Mouse (Mus musculus) midbrain, embryonic 12.5 days (tissue): ENCODE measurements around the gene Ak8. TPM values are rescaled to one million over a fixed set of nuclear protein-coding genes. Genes with fewer than 3 reads are reported as not detected.

Experiments
- ATAC-seq: fragments of 200-750 bp; cut with Nextera tagmentation; 2 replicates; pipeline ENCODE4 v1.8.0; 2017; ENCODE audit warnings: low read depth, moderate TSS enrichment, moderate library complexity; ENCODE audit not compliant: low FRiP score
- H3K27ac ChIP-seq: fragments of 300-500 bp; sonication (generic); replicated peaks from 2 replicates; pipeline ENCODE4 v1.5.1; 2016; ENCODE audit warnings: mild to moderate bottlenecking
- H3K27me3 ChIP-seq: fragments of 300-500 bp; sonication (generic); 2 replicates; pipeline ENCODE4 v1.6.1; 2016; ENCODE audit warnings: mild to moderate bottlenecking
- H3K36me3 ChIP-seq: fragments of 300-500 bp; sonication (generic); 2 replicates; pipeline ENCODE4 v1.6.1; 2016
- H3K4me1 ChIP-seq: fragments of 300-500 bp; sonication (generic); 2 replicates; pipeline ENCODE4 v1.6.1; 2016
- H3K4me2 ChIP-seq: fragments of 300-500 bp; sonication (generic); replicated peaks from 2 replicates; pipeline ENCODE4 v1.6.1; 2016; ENCODE audit warnings: mild to moderate bottlenecking, moderate library complexity
- H3K4me3 ChIP-seq: fragments of 300-500 bp; sonication (generic); 2 replicates; pipeline ENCODE4 v1.5.1; 2016; ENCODE audit warnings: mild to moderate bottlenecking
- H3K9ac ChIP-seq: fragments of 300-500 bp; sonication (generic); replicated peaks from 2 replicates; pipeline ENCODE4 v1.6.1; 2016; ENCODE audit warnings: mild to moderate bottlenecking, moderate library complexity
- H3K9me3 ChIP-seq: fragments of 300-500 bp; sonication (generic); 2 replicates; pipeline ENCODE4 v1.6.1; 2016; ENCODE audit warnings: mild to moderate bottlenecking
- WGBS: fragments of 180-500 bp; shearing (Covaris S2); methylation state at CpG from one replicate; pipeline ENCODE4 v1.1.7; 2016; 5-methylcytosine and 5-hydroxymethylcytosine counted together
- polyA plus RNA-seq: library from polyadenylated mRNA; unstranded; fragments of >200 nt; fragmentation: Nextera tagmentation; extraction: Ambion mirVana; gene quantifications from 2 replicates; pipeline ENCODE4 v1.2.1, GENCODE M21; 2016

Gene Ak8
- polyA plus RNA-seq, 1 experiment from 2014 or later = 1.1 TPM

DNA sequence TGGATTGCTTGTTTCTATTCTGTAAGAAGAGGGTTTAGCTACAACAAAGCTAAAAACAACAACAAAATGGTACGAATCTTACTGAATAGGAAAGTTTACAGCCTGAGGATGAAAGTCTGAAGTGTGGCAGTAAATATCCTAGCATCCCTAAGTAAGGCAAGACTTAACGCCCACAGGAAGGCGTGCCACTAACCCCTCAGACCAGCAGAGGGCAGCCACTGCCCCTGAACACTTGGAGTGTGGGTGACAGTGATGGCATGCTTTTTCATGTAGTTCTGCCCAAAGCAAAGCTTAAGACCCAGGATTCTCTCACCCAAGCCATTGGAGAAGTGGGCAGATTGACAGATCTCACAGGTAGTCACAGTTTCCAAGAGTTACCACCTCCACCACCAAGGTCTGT lies 11.5 kb upstream of the Ak8 start:
- Histone ChIP-seq H3K9ac (no peak overlapping the region), H3K36me3 (peaks cover 46% of the 10 kb centered on the region), H3K27me3 (no peaks in the 10 kb centered on the region), H3K4me3 (no peak overlapping the region), H3K9me3 (no peaks in the 10 kb centered on the region), H3K27ac (no peak overlapping the region), H3K4me1 (no peaks in the 10 kb centered on the region), H3K4me2 (no peak overlapping the region)
- WGBS = 59% methylated on average over 3 of the region's 3 CpGs
- ATAC-seq = no peak

DNA sequence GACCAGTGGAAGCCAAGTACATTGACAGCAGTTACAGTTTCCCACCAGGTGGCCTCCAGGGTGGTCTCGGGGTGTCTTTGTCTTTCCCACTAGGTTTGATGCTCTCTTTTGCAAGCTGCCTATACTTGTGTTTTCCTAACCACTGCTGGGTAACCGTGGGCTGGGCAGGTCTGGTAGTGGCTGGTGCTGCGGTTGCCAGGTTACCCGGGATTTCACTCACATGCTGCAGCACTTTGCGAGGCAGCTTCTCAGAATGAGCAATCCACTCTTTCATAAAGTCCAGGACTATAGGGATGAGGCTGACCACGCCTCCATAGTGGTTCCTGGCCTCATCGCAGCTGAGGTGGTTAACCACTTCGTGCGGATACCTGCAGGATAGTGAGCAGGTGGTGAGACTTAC lies 7.3 kb upstream of the Ak8 start:
- 72% methylated on average over 9 of the region's 9 CpGs for WGBS
- no peaks in the 10 kb centered on the region for H3K4me1 ChIP-seq
- no peak overlapping the region for H3K27ac ChIP-seq
- ATAC-seq = no peak
- no peaks in the 10 kb centered on the region for H3K9me3 ChIP-seq
- no peak overlapping the region for H3K4me3 ChIP-seq
- H3K36me3 ChIP-seq = peaks cover 4% of the 10 kb centered on the region; the same call in 1 of the 2 replicates
- no peak overlapping the region for H3K4me2 ChIP-seq
- no peak overlapping the region for H3K9ac ChIP-seq
- H3K27me3 ChIP-seq = no peaks in the 10 kb centered on the region

DNA sequence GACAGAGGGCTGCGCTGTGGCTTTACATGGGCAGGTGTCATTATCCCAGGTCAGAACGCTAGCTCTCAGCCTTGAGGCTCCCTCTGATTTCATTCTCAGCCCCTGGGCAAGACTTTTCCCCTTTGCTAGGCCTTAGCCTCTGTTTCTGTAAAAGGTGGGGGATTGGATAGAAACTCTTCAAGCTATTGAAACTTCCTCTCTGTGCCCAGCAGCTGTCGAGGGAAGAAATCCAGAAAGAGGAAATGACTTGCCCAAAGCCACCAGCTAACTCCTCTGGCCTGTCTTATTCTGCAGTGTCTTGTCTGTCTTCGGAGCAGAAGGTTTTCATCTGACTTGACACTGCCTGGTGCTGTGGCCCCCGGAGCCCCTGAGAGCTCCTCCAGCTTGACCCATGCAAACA lies 1.4 kb upstream of the Ak8 start:
- peaks cover 35% of the 10 kb centered on the region for H3K27me3 ChIP-seq
- peaks cover 9% of the 10 kb centered on the region for H3K4me1 ChIP-seq
- 65% methylated on average over 5 of the region's 5 CpGs for WGBS
- ATAC-seq = no peak
- H3K36me3 ChIP-seq = no peaks in the 10 kb centered on the region
- H3K9ac ChIP-seq = no peak overlapping the region
- no peaks in the 10 kb centered on the region for H3K9me3 ChIP-seq
- H3K27ac ChIP-seq = 0 out of 2 replicates have a peak overlapping the region, but pooled peaks have one; percentile 15
- H3K4me2 ChIP-seq = peak overlapping the region; percentile 5; the same call in 1 of the 2 replicates
- no peak overlapping the region for H3K4me3 ChIP-seq

DNA sequence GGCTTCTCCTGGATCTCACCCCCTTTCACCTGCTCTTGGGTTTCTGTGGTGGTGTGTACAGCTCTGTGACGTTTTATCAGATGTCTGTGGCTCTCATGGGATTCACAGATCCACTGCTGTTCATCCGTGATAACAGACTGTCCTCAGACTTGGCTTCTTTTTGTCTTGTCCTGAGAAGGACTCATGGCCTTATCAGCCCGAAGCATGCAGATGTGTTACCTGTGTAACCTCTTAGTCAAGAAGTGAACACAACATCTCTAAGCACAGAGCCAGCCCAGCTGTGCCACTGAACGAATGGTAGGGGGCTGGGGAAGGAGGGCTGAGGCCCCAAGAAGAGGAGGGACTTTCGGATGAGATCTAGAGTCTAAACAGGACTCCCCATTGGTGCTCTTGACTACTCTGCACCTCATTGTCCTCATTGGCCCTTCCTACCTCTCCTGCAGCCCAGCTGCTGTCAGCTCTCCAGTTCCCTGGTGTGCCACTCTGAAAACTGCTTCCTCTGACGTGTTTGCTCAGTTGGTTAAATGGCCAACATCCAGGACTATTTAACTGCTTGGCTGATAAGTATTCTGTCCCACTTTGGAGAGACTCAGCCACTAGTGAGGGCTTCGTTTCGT lies 1.8 kb downstream of the Ak8 start:
- Histone ChIP-seq H3K27ac (no peak overlapping the region), H3K27me3 (peaks cover 35% of the 10 kb centered on the region), H3K36me3 (no peaks in the 10 kb centered on the region), H3K9ac (no peak overlapping the region), H3K4me1 (peaks cover 9% of the 10 kb centered on the region), H3K4me2 (no peak overlapping the region), H3K4me3 (no peak overlapping the region), H3K9me3 (no peaks in the 10 kb centered on the region)
- no peak for ATAC-seq
- whole genome bisulfite sequencing = 74% methylated on average over 8 of the region's 8 CpGs

DNA sequence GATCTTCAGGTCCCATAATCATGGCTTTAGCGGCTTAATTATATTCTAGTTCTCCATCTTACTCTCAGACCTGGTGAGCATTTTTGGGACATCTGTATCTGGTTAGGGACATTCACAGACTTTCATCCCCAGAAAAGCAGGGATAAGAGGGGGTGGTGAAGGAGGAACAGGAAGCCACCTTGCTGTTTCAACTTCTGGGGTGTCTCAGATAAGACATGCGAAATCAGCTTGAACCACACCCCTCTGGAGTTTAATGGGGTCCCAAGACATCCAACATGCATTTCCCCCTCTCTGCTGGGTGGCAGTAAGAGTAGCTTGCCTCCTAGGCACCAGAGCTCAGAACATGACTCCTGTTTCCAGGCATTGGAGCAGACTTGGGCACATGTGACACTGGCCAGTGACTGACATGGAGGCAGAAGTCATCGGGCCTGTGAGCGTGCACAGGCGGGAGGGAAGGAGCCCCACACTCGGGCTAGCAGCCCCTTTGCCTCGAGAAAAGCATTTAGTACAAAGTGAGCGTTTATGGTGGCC lies 6.2 kb downstream of the Ak8 start:
- H3K4me3 ChIP-seq = no peak overlapping the region
- H3K27me3 ChIP-seq = peaks cover 11% of the 10 kb centered on the region
- H3K36me3 ChIP-seq = no peaks in the 10 kb centered on the region
- WGBS = 79% methylated on average over 8 of the region's 8 CpGs
- no peak overlapping the region for H3K4me2 ChIP-seq
- ATAC-seq = no peak
- no peak overlapping the region for H3K9ac ChIP-seq
- peaks cover 2% of the 10 kb centered on the region for H3K4me1 ChIP-seq
- H3K27ac ChIP-seq = no peak overlapping the region
- no peaks in the 10 kb centered on the region for H3K9me3 ChIP-seq

DNA sequence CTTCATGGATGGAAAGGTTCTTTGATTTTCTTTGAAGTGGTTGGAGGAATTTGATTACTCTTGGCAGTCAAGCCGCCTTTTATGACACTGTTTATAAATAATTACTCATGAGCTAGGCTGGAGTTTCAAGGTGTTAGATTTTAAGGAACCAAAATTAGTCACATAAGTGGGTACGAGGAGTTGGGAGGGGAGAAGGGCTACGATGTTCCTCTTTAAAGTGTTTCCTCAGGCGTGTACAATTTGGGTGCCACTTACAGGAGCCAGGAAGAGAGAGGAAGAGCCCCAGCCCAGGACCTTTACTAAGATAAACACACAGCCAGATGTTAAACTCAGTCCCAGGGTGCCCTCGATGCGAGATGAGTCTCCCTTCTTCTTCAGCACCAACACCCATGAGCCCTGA lies 6.8 kb downstream of the Ak8 start:
- WGBS = 72% methylated on average over 6 of the region's 6 CpGs
- Histone ChIP-seq H3K4me2 (no peak overlapping the region), H3K36me3 (no peaks in the 10 kb centered on the region), H3K9me3 (no peaks in the 10 kb centered on the region), H3K27ac (no peak overlapping the region), H3K9ac (no peak overlapping the region), H3K4me3 (no peak overlapping the region), H3K4me1 (peaks cover 2% of the 10 kb centered on the region), H3K27me3 (peaks cover 8% of the 10 kb centered on the region; the same call in 1 of the 2 replicates)
- ATAC-seq = no peak

DNA sequence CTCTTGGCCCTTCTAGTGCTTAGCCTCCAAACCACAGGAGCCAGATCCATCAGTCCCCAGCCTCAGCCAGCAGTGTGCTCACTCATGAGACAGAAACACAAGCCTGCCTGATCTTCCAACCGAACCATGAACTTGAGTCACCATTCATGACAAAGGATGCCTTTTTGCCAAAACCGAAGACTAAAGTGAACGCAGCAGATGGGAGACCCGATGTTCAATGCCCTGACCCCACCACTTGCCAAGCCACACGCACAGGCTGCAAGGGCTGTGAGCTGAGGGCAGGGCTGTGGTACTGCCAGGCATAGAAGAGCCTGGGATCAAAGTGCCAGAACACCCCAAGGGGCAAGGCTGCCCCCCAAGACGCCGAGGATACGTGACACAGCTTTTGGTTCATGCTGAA lies 13.1 kb downstream of the Ak8 start:
- Histone ChIP-seq H3K4me2 (no peak overlapping the region), H3K36me3 (no peaks in the 10 kb centered on the region), H3K27ac (no peak overlapping the region), H3K27me3 (0 out of 2 replicates have a peak, but pooled peaks cover 5% of the 10 kb centered on the region), H3K4me1 (peaks cover 2% of the 10 kb centered on the region; the same call in 1 of the 2 replicates), H3K4me3 (no peak overlapping the region), H3K9ac (no peak overlapping the region), H3K9me3 (no peaks in the 10 kb centered on the region)
- no peak for ATAC-seq
- WGBS = 79% methylated on average over 8 of the region's 8 CpGs

DNA sequence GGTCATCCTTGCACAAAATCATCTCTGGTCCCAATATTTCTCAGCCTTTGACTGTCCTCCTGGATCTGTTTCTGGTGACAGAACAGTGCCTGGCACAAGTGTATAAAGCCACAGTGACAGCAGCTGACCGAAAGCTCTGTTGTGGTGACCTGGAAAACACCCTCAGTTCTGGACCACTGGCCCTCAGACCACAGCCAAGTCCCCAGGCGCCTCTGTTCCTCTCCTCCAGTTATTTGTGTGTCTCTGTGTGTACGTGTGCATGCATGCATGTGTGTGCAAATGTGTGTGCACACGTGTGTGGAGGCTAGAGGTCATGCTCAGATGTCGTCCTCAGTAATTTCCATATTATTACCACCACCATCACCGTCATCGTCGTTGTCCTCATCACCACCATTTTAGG lies 22.5 kb downstream of the Ak8 start:
- Histone ChIP-seq H3K4me3 (no peak overlapping the region), H3K9ac (no peak overlapping the region), H3K36me3 (no peaks in the 10 kb centered on the region), H3K27me3 (peaks cover 5% of the 10 kb centered on the region; the same call in 1 of the 2 replicates), H3K4me1 (peaks cover 8% of the 10 kb centered on the region), H3K27ac (no peak overlapping the region), H3K9me3 (no peaks in the 10 kb centered on the region), H3K4me2 (no peak overlapping the region)
- 91% methylated on average over 8 of the region's 8 CpGs for WGBS
- no peak for ATAC-seq

DNA sequence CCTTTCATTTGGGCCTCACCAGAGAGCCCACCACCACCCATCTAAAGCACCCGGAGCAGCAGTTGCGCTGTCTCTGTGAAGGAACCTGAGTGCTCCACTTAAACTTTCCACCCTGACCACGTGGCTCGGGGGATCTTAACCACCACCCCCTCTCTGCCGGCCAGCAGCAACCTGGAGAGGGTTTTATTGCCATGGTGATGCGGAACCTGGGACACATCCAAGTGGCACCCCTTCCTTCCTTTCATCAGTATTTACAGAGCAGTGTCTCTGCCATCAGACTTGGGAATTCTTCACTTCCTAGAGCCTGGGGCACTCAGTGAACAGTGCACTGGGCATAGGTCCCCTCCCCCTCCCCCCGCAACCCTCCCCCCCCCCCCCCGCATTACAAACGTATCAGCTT lies 23.9 kb downstream of the Ak8 start:
- Histone ChIP-seq H3K4me2 (no peak overlapping the region), H3K4me1 (peaks cover 18% of the 10 kb centered on the region), H3K4me3 (no peak overlapping the region), H3K9ac (no peak overlapping the region), H3K9me3 (no peaks in the 10 kb centered on the region), H3K27me3 (peaks cover 5% of the 10 kb centered on the region; the same call in 1 of the 2 replicates), H3K36me3 (no peaks in the 10 kb centered on the region), H3K27ac (no peak overlapping the region)
- WGBS = 63% methylated on average over 9 of the region's 9 CpGs
- no peak for ATAC-seq

DNA sequence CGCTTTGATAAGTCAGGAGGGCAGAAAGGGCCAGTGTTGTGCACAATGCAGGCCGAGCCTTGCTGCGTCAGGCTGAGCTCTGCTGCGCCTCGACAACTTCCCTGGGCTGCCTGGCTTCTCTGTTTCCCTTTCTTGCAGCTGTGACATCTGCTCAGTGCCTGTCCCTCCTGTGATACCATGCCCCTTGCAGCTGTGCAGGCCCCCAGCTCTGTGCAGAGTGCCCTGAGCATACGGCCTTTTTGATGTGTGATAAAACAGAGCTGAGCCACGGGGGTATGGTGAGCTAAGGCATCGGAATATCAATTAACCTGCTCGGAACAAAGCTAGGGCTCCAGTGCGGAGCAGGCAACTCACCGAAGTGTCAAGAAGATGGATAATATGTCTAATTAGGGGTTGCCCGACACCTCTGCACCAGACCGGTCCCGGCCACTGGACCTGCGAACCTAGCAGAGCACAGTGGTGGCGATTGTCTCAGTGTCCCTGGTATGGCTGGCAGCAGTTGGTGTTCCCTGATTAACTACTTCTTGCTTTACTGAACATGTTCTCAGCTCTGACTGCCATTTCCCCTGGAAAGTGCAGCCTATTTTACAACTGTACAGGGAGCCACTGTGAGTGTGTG lies 27.9 kb downstream of the Ak8 start:
- Histone ChIP-seq H3K4me1 (peaks cover 18% of the 10 kb centered on the region), H3K27ac (peak overlapping the region; percentile 60), H3K4me2 (no peak overlapping the region), H3K4me3 (no peak overlapping the region), H3K9ac (no peak overlapping the region; the same call in 1 of the 2 replicates), H3K9me3 (no peaks in the 10 kb centered on the region), H3K36me3 (no peaks in the 10 kb centered on the region), H3K27me3 (no peaks in the 10 kb centered on the region)
- ATAC-seq = 0 out of 2 replicates have a peak, but pooled peaks have one; percentile 38
- 21% methylated on average over 16 of the region's 16 CpGs for WGBS

DNA sequence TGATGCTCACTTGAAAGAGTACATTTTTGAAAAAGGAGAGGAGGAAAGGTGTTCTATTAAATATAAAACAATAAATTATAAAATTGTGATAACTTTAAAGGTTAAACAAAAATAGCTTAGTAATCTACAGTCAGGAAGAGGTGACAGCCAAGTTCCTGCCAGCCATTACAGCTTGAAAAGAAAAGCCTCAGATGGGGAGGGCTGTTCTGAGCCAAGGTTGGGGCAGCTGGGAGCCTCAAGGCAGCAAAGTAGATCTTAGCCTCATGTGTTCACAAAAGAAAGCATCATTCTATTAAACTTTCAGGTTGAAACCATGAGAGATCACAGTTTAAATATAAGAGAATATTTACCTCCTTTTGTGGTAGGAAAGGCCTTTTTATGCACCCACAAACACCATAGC lies 30.7 kb downstream of the Ak8 start:
- no peak overlapping the region for H3K4me3 ChIP-seq
- H3K9me3 ChIP-seq = no peaks in the 10 kb centered on the region
- no peak overlapping the region for H3K27ac ChIP-seq
- H3K9ac ChIP-seq = no peak overlapping the region
- no peak for ATAC-seq
- no peaks in the 10 kb centered on the region for H3K36me3 ChIP-seq
- no peak overlapping the region for H3K4me2 ChIP-seq
- no peaks in the 10 kb centered on the region for H3K27me3 ChIP-seq
- peaks cover 14% of the 10 kb centered on the region for H3K4me1 ChIP-seq

DNA sequence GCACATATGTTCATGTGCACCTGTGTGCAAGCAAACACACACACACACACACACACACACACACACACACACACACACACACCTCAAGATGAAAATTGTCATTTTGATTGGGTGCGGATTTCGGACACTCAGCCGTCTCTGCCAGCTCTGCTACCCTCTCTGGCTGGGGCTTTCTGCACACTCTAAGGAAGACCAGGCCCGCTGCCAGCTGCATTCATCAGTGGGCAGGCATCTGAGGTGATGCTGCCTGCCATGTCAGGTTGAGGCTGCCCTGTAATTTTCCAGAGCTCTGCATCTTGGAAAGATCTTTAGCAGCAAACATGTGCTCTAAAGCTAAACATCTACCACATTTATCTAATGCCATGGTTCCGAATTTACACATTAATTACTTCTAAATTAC lies 37.1 kb downstream of the Ak8 start:
- ATAC-seq = no peak
- 96% methylated on average over 5 of the region's 5 CpGs for WGBS

More for the DNA sequence above, 37.1 kb downstream of the Ak8 start:
- Histone ChIP-seq H3K36me3 (no peaks in the 10 kb centered on the region), H3K4me1 (peaks cover 9% of the 10 kb centered on the region), H3K4me3 (no peak overlapping the region), H3K27me3 (no peaks in the 10 kb centered on the region), H3K27ac (no peak overlapping the region), H3K9me3 (no peaks in the 10 kb centered on the region), H3K9ac (no peak overlapping the region), H3K4me2 (no peak overlapping the region)
